Mouse (Mus musculus): ENCODE data around the gene Apobec1. TPM values are rescaled to one million over a fixed set of nuclear protein-coding genes. Genes with fewer than 3 reads are reported as not detected.

The Apobec1 gene
- polyA plus RNA-seq, 1 experiment from 2014 or later = 5.0 TPM

Other genes starting within 250 kb of the Apobec1 start
- gene Rimklb, start 103.7 kb downstream of the Apobec1 start, polyA plus RNA-seq (2015; fragmentation: Nextera tagmentation; extraction: Ambion mirVana) = 8.4 and 11.0 TPM in 2 replicates
- 41.8 and 50.3 TPM in 2 replicates for gene Mfap5, start 96.6 kb downstream of the Apobec1 start, polyA plus RNA-seq (2015; fragmentation: Nextera tagmentation; extraction: Ambion mirVana)
- 0.13 TPM in 1 of 2 replicates, not detected in the other for gene Aicda, start 48.6 kb downstream of the Apobec1 start, polyA plus RNA-seq (2015; fragmentation: Nextera tagmentation; extraction: Ambion mirVana)
- gene Gdf3, start 7.6 kb upstream of the Apobec1 start, polyA plus RNA-seq (2015; fragmentation: Nextera tagmentation; extraction: Ambion mirVana) = 0.22 and 0.27 TPM in 2 replicates
- gene Dppa3, start 24.0 kb upstream of the Apobec1 start, polyA plus RNA-seq (2015; fragmentation: Nextera tagmentation; extraction: Ambion mirVana) = not detected in 2 replicates
- gene Nanog, start 105.0 kb upstream of the Apobec1 start, polyA plus RNA-seq (2015; fragmentation: Nextera tagmentation; extraction: Ambion mirVana) = 0.08 and 0.46 TPM in 2 replicates
- gene Slc2a3, start 199.2 kb upstream of the Apobec1 start, polyA plus RNA-seq (2015; fragmentation: Nextera tagmentation; extraction: Ambion mirVana) = 11.0 and 11.9 TPM in 2 replicates
- gene Foxj2, start 217.5 kb upstream of the Apobec1 start, polyA plus RNA-seq (2015; fragmentation: Nextera tagmentation; extraction: Ambion mirVana) = 5.2 and 5.8 TPM in 2 replicates